Mouse (Mus musculus) limb, embryonic 13.5 days (tissue): ENCODE results near the gene Lad1. TPM values are rescaled to one million over a fixed set of nuclear protein-coding genes. Genes with fewer than 3 reads are reported as not detected.

Source experiments
- ATAC-seq: fragments of 200-750 bp; cut with Nextera tagmentation; 2 replicates; pipeline ENCODE4 v1.8.0; 2017; ENCODE audit warnings: low read depth, moderate number of reproducible peaks, moderate TSS enrichment; ENCODE audit not compliant: low FRiP score
- H3K27ac ChIP-seq: fragments of 300-500 bp; sonication (generic); 2 replicates; pipeline ENCODE4 v1.5.1; 2015; ENCODE audit warnings: inconsistent platforms, mild to moderate bottlenecking, moderate library complexity
- H3K27me3 ChIP-seq: fragments of 300-500 bp; sonication (generic); 2 replicates; pipeline ENCODE4 v1.6.1; 2015; ENCODE audit warnings: mild to moderate bottlenecking, inconsistent platforms
- H3K36me3 ChIP-seq: fragments of 300-500 bp; sonication (generic); 2 replicates; pipeline ENCODE4 v1.6.1; 2015; ENCODE audit warnings: inconsistent platforms, mild to moderate bottlenecking, moderate library complexity
- H3K4me1 ChIP-seq: fragments of 300-500 bp; sonication (generic); 2 replicates; pipeline ENCODE4 v1.6.1; 2015; ENCODE audit warnings: inconsistent platforms
- H3K4me2 ChIP-seq: fragments of 300-500 bp; sonication (generic); replicated peaks from 2 replicates; pipeline ENCODE4 v1.6.1; 2015; ENCODE audit warnings: inconsistent platforms, mild to moderate bottlenecking, moderate library complexity
- H3K4me3 ChIP-seq: fragments of 300-500 bp; sonication (generic); 2 replicates; pipeline ENCODE4 v1.5.1; 2015; ENCODE audit warnings: moderate library complexity, mild to moderate bottlenecking, inconsistent platforms
- H3K9ac ChIP-seq: fragments of 300-500 bp; sonication (generic); 2 replicates; pipeline ENCODE4 v1.6.1; 2015; ENCODE audit warnings: mild to moderate bottlenecking, inconsistent platforms
- H3K9me3 ChIP-seq: fragments of 300-500 bp; sonication (generic); 2 replicates; pipeline ENCODE4 v1.6.1; 2016; ENCODE audit warnings: inconsistent platforms
- WGBS: fragments of 180-500 bp; shearing (Covaris S2); methylation state at CpG from one replicate; pipeline ENCODE4 v1.1.7; 2015; 5-methylcytosine and 5-hydroxymethylcytosine counted together
- polyA plus RNA-seq: library from polyadenylated mRNA; unstranded; fragments of >200 nt; fragmentation: Nextera tagmentation; extraction: Ambion mirVana; gene quantifications from 2 replicates; pipeline ENCODE4 v1.2.1, GENCODE M21; 2015

The Lad1 gene
- polyA plus RNA-seq, 1 experiment from 2014 or later, result 8.5 TPM

GRCm38 (mm10) chr1:135852044-135852756 is 33.8 kb downstream of the Lad1 start:
- H3K27ac ChIP-seq, result no peak overlapping the region
- H3K4me2 ChIP-seq, result no peak overlapping the region
- H3K4me3 ChIP-seq, result no peak overlapping the region
- no peaks in the 10 kb centered on the region for H3K9me3 ChIP-seq
- H3K27me3 ChIP-seq, result no peaks in the 10 kb centered on the region
- 77% methylated on average over 13 of the region's 13 CpGs for WGBS
- no peaks in the 10 kb centered on the region for H3K36me3 ChIP-seq
- 0 out of 2 replicates have a peak, but pooled peaks cover 7% of the 10 kb centered on the region for H3K4me1 ChIP-seq
- no peak overlapping the region for H3K9ac ChIP-seq
- no peak for ATAC-seq

- H3K36me3 ChIP-seq, result no peaks in the 10 kb centered on the region
- no peak overlapping the region for H3K4me2 ChIP-seq
- no peak overlapping the region for H3K4me3 ChIP-seq
- ATAC-seq, result no peak
- no peak overlapping the region for H3K27ac ChIP-seq
- 86% methylated on average over 4 of the region's 4 CpGs for WGBS
- no peaks in the 10 kb centered on the region; the same call in 1 of the 2 replicates for H3K27me3 ChIP-seq
- no peaks in the 10 kb centered on the region for H3K9me3 ChIP-seq
- 0 out of 2 replicates have a peak, but pooled peaks cover 7% of the 10 kb centered on the region for H3K4me1 ChIP-seq
- no peak overlapping the region for H3K9ac ChIP-seq
Measured at GRCm38 (mm10) chr1:135853200-135853599, 34.8 kb downstream of the Lad1 start.

- H3K27me3 ChIP-seq, result no peaks in the 10 kb centered on the region; the same call in 1 of the 2 replicates
- H3K4me2 ChIP-seq, result no peak overlapping the region
- H3K4me1 ChIP-seq, result 0 out of 2 replicates have a peak, but pooled peaks cover 7% of the 10 kb centered on the region
- no peak overlapping the region for H3K27ac ChIP-seq
- no peaks in the 10 kb centered on the region for H3K9me3 ChIP-seq
- no peaks in the 10 kb centered on the region for H3K36me3 ChIP-seq
- no peak for ATAC-seq
- no peak overlapping the region for H3K4me3 ChIP-seq
- H3K9ac ChIP-seq, result no peak overlapping the region
- WGBS, result 83% methylated on average over 6 of the region's 6 CpGs
Measured at GRCm38 (mm10) chr1:135854591-135855343, 36.4 kb downstream of the Lad1 start.

GRCm38 (mm10) chr1:135855344-135855687 is 36.9 kb downstream of the Lad1 start:
- no peaks in the 10 kb centered on the region for H3K9me3 ChIP-seq
- H3K4me3 ChIP-seq, result no peak overlapping the region
- no peaks in the 10 kb centered on the region; the same call in 1 of the 2 replicates for H3K27me3 ChIP-seq
- no peak for ATAC-seq
- H3K9ac ChIP-seq, result no peak overlapping the region
- H3K36me3 ChIP-seq, result no peaks in the 10 kb centered on the region
- 0 out of 2 replicates have a peak, but pooled peaks cover 7% of the 10 kb centered on the region for H3K4me1 ChIP-seq
- H3K4me2 ChIP-seq, result no peak overlapping the region
- H3K27ac ChIP-seq, result no peak overlapping the region
- WGBS, result 94% methylated on average over 1 of the region's 1 CpGs

- H3K4me2 ChIP-seq, result no peak overlapping the region
- H3K4me3 ChIP-seq, result no peak overlapping the region
- H3K9me3 ChIP-seq, result no peaks in the 10 kb centered on the region
- no peaks in the 10 kb centered on the region for H3K36me3 ChIP-seq
- H3K27ac ChIP-seq, result no peak overlapping the region
- no peaks in the 10 kb centered on the region; the same call in 1 of the 2 replicates for H3K27me3 ChIP-seq
- 0 out of 2 replicates have a peak, but pooled peaks cover 7% of the 10 kb centered on the region for H3K4me1 ChIP-seq
- no peak for ATAC-seq
- H3K9ac ChIP-seq, result no peak overlapping the region
- WGBS, result 63% methylated on average over 4 of the region's 4 CpGs
Measured at GRCm38 (mm10) chr1:135856070-135856469, 37.7 kb downstream of the Lad1 start.

- Histone ChIP-seq H3K9me3 (no peaks in the 10 kb centered on the region), H3K36me3 (no peaks in the 10 kb centered on the region), H3K27ac (no peak overlapping the region), H3K4me3 (no peak overlapping the region), H3K27me3 (no peaks in the 10 kb centered on the region; the same call in 1 of the 2 replicates), H3K4me2 (no peak overlapping the region), H3K9ac (no peak overlapping the region), H3K4me1 (0 out of 2 replicates have a peak, but pooled peaks cover 4% of the 10 kb centered on the region)
- whole genome bisulfite sequencing, result 46% methylated on average over 11 of the region's 11 CpGs
- ATAC-seq, result no peak
Measured at GRCm38 (mm10) chr1:135857137-135857775, 38.9 kb downstream of the Lad1 start.

- H3K4me1 ChIP-seq, result no peaks in the 10 kb centered on the region
- H3K9me3 ChIP-seq, result no peaks in the 10 kb centered on the region
- H3K27ac ChIP-seq, result no peak overlapping the region
- H3K27me3 ChIP-seq, result peaks cover 5% of the 10 kb centered on the region; the same call in 1 of the 2 replicates
- H3K36me3 ChIP-seq, result no peaks in the 10 kb centered on the region
- H3K4me3 ChIP-seq, result no peak overlapping the region
- H3K4me2 ChIP-seq, result no peak overlapping the region
- no peak for ATAC-seq
- no peak overlapping the region for H3K9ac ChIP-seq
- 92% methylated on average over 7 of the region's 7 CpGs for WGBS
Measured at GRCm38 (mm10) chr1:135858533-135858932, 40.1 kb downstream of the Lad1 start.

GRCm38 (mm10) chr1:135861091-135861490 is 42.7 kb downstream of the Lad1 start:
- Histone ChIP-seq H3K9ac (no peak overlapping the region), H3K4me1 (no peaks in the 10 kb centered on the region), H3K4me2 (no peak overlapping the region), H3K27ac (no peak overlapping the region), H3K4me3 (no peak overlapping the region), H3K36me3 (no peaks in the 10 kb centered on the region), H3K9me3 (no peaks in the 10 kb centered on the region), H3K27me3 (peaks cover 9% of the 10 kb centered on the region)
- no peak for ATAC-seq
- 67% methylated on average over 5 of the region's 5 CpGs for WGBS

- H3K36me3 ChIP-seq, result no peaks in the 10 kb centered on the region
- no peak overlapping the region for H3K4me2 ChIP-seq
- H3K4me1 ChIP-seq, result no peaks in the 10 kb centered on the region
- ATAC-seq, result no peak
- H3K4me3 ChIP-seq, result no peak overlapping the region
- H3K9ac ChIP-seq, result no peak overlapping the region
- peaks cover 12% of the 10 kb centered on the region for H3K27me3 ChIP-seq
- no peak overlapping the region for H3K27ac ChIP-seq
- 65% methylated on average over 9 of the region's 9 CpGs for WGBS
- H3K9me3 ChIP-seq, result no peaks in the 10 kb centered on the region
Measured at GRCm38 (mm10) chr1:135861980-135862552, 43.7 kb downstream of the Lad1 start.

- Histone ChIP-seq H3K9ac (no peak overlapping the region), H3K36me3 (no peaks in the 10 kb centered on the region), H3K4me2 (no peak overlapping the region), H3K9me3 (no peaks in the 10 kb centered on the region), H3K27me3 (peaks cover 12% of the 10 kb centered on the region), H3K4me1 (no peaks in the 10 kb centered on the region), H3K4me3 (no peak overlapping the region), H3K27ac (no peak overlapping the region)
- ATAC-seq, result no peak
- 76% methylated on average over 5 of the region's 5 CpGs for WGBS
Measured at GRCm38 (mm10) chr1:135862561-135862960, 44.2 kb downstream of the Lad1 start.

GRCm38 (mm10) chr1:135863786-135864335 is 45.5 kb downstream of the Lad1 start:
- no peaks in the 10 kb centered on the region for H3K4me1 ChIP-seq
- 82% methylated on average over 9 of the region's 9 CpGs for WGBS
- H3K4me3 ChIP-seq, result no peak overlapping the region

More at GRCm38 (mm10) chr1:135863786-135864335, 45.5 kb downstream of the Lad1 start:
- no peak overlapping the region for H3K27ac ChIP-seq
- H3K4me2 ChIP-seq, result no peak overlapping the region
- H3K9ac ChIP-seq, result no peak overlapping the region
- no peaks in the 10 kb centered on the region for H3K9me3 ChIP-seq
- H3K36me3 ChIP-seq, result no peaks in the 10 kb centered on the region
- peaks cover 12% of the 10 kb centered on the region for H3K27me3 ChIP-seq
- ATAC-seq, result no peak
